Mouse (Mus musculus) heart, embryonic 13.5 days (tissue): ENCODE data around the gene Mns1. TPM values are rescaled to one million over a fixed set of nuclear protein-coding genes. Genes with fewer than 3 reads are reported as not detected.

Source experiments
- microRNA-seq: library from miRNA; unstranded; fragments of <30 nt; microRNA quantifications from one replicate; pipeline ENCODE4, GENCODE M21; 2016
- polyA plus RNA-seq: library from polyadenylated mRNA; unstranded; fragments of >200 nt; fragmentation: Nextera tagmentation; extraction: Ambion mirVana; gene quantifications from 2 replicates; pipeline ENCODE4 v1.2.1, GENCODE M21; 2015

The Mns1 gene
- polyA plus RNA-seq, 1 experiment from 2014 or later, result 16.4 TPM

Small RNAs within 50 kb of the gene (microRNA-seq; reads per million reads assigned to microRNA genes)
- gene Gm28010, result not detected

Other genes starting within 250 kb of the Mns1 start
- gene Zfp280d, start 163.2 kb upstream of the Mns1 start, polyA plus RNA-seq, result 21.5 and 22.8 TPM in 2 replicates
- gene Tex9, start 54.2 kb downstream of the Mns1 start, polyA plus RNA-seq, result 14.8 and 15.6 TPM in 2 replicates
- gene Rfx7, start 94.2 kb downstream of the Mns1 start, polyA plus RNA-seq, result 6.1 TPM in 2 replicates
- gene Nedd4, start 224.3 kb downstream of the Mns1 start, polyA plus RNA-seq, result 468 and 480 TPM in 2 replicates